Mouse (Mus musculus) spleen, adult 2 months (tissue): ENCODE measurements around the gene Tmem211.

Experiments used
- CTCF ChIP-seq: fragments of 200-500 bp; IDR thresholded peaks from 2 replicates; pipeline ENCODE4 v1.5.1; 2011; ENCODE audit warnings: mild to moderate bottlenecking, inconsistent platforms; ENCODE audit not compliant: insufficient read depth, insufficient read length, insufficient replicate concordance; ENCODE audit errors: extremely low read depth
- POLR2A ChIP-seq: fragments of 200-500 bp; IDR thresholded peaks from 2 replicates; pipeline ENCODE4 v1.6.1; 2011; ENCODE audit warnings: low read depth, low read length, inconsistent platforms

DNA sequence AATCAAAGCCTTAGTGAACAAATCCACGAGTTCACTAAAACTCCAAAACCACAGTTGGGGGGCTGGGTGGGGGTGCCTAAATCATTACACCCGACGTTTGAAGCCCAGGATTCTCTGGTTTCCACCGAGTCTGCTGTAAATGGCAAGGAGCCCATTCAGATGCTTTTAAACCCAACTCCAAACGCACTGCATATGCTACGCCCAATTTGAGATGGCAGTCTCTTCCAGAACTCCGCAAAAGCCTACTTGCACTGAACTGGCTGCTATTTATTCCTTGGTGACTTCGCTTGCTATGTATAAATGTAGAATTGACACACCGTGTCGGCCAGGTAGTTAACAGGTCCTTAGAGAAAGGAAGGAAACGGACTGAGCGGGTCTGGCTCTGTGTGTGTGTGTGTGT is 31.3 kb upstream of the Tmem211 start:
- TF ChIP-seq CTCF: no peak
- no peak for TF ChIP-seq POLR2A
